Mouse (Mus musculus): Measurements from ENCODE around the gene Opcml.

The Opcml gene

GRCm38 (mm10) chr9:28319021-28319755, 528.6 kb downstream of the Opcml start:
- no peak for DNase-seq (ENCODE audit: low read depth, low spot score)

DNA sequence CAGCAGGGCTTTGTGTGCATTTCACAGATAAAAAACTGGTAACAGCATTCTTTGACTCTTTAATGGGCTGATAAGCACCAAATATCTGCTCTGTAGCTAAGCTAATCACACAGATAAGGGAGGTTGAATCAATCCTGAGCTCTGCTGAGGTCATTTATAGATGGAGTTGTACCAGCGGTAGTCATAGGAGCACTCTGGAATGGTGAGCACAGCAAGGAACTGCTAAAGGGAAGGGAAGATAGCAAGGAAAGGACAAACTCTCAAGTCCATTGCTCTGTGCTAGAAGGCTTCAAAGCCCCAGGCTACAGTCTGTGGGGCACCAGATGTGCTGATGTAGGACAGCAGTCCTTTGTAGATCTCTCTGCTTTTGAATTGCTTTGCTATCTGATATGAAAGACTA, 529.2 kb downstream of the Opcml start:
- DNase-seq (ENCODE audit: low read depth, low spot score) = no peak

DNA sequence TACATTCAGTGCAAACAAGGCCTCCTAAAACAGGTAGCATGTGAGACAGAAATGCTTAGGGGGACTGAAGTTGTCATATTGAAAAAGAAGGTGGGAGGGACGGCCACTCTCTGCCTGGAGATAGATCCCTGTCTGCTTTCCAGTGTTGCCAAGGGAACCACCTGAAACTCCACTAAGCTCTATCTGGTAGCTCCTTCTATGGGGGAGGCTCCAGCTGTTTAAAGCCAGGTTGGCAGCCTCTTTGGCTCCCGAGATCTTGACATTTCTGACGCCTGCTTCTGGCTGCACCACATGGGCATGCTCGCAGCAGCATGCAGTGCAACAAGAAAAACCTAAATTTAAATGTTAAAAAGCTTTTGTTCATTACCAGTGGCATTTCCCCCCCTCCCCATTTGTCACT, 537.4 kb downstream of the Opcml start:
- no peak for DNase-seq (ENCODE audit: low read depth, low spot score)

GRCm38 (mm10) chr9:28328434-28328833, 537.9 kb downstream of the Opcml start:
- no peak for DNase-seq (ENCODE audit: low read depth, low spot score)

GRCm38 (mm10) chr9:28329477-28329876, 538.9 kb downstream of the Opcml start:
- DNase-seq (ENCODE audit: low read depth, low spot score) = no peak

DNA sequence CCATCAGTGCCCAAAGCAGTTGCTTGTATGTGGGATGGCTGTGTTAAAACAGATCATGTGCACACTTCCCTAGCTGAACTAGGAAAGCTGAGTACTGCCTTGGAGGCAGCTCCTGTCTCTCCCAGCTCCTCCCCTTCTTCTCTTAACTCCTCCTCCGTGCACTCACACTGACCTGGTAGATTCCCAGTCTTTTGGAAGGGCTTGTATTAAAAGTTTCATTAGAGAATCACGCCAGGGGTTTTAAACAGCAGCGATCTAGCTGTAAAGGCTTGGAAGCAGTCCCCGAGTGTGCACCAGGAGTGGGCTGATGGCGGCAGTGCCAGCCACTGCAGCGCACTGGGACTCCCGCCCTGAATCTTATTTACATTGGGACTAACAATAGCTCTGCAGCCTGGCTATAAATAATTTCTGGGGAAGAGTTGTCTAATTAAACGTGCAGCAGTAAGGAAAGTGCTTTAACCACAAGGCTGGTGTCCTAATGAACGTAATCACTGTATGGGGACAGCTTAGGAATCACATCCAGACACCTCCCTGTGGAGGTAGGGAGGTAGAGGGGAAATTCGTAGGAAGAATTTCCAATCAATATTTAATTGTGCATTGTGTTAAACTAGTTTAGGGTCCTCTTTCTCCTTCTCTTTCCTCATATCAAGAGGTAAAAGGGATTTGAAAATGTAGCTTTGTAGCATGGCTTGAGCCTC, 546.1 kb downstream of the Opcml start:
- DNase-seq (ENCODE audit: low read depth, low spot score) = no peak

- DNase-seq (ENCODE audit: low read depth, low spot score) = no peak
These were observed 547.3 kb downstream of the Opcml start for GRCm38 (mm10) chr9:28337837-28338236.

- no peak for DNase-seq (ENCODE audit: low read depth, low spot score)
These were observed 564.4 kb downstream of the Opcml start for GRCm38 (mm10) chr9:28354978-28355377.

GRCm38 (mm10) chr9:28357946-28358345, 567.4 kb downstream of the Opcml start:
- no peak for DNase-seq (ENCODE audit: low read depth, low spot score)

GRCm38 (mm10) chr9:28360691-28361090, 570.1 kb downstream of the Opcml start:
- DNase-seq (ENCODE audit: low read depth, low spot score) = no peak

- no peak for DNase-seq (ENCODE audit: low read depth, low spot score)
These were observed 574.0 kb downstream of the Opcml start for GRCm38 (mm10) chr9:28364473-28365159.

- no peak for DNase-seq (ENCODE audit: low read depth, low spot score)
These were observed 574.5 kb downstream of the Opcml start for GRCm38 (mm10) chr9:28365160-28365473.

GRCm38 (mm10) chr9:28386527-28387175, 596.1 kb downstream of the Opcml start:
- DNase-seq (ENCODE audit: low read depth, low spot score) = no peak

DNA sequence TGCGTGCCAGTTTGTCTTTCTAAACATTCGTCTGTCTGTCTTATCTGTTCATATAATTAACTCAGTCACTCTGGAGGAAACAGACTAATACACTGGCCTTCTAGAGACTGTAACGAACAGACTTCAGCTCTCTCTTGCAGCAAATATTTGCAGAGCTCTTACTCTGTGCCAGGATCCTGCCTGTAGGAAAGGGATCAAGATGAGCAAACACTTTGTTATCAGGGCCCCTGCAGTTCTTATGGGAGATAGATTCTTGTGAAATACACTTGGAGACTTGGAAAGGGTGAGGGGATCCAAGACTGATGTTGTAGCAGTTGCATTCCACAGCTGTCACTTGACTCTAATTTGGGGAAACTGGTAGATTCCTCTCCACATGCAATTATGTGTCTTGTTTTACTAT, 604.6 kb downstream of the Opcml start:
- DNase-seq (ENCODE audit: low read depth, low spot score) = no peak

GRCm38 (mm10) chr9:28395638-28396037, 605.1 kb downstream of the Opcml start:
- DNase-seq (ENCODE audit: low read depth, low spot score) = no peak

GRCm38 (mm10) chr9:28402770-28403650, 612.4 kb downstream of the Opcml start:
- no peak for DNase-seq (ENCODE audit: low read depth, low spot score)

- DNase-seq (ENCODE audit: low read depth, low spot score) = no peak
These were observed 613.4 kb downstream of the Opcml start for GRCm38 (mm10) chr9:28403831-28404562.

DNA sequence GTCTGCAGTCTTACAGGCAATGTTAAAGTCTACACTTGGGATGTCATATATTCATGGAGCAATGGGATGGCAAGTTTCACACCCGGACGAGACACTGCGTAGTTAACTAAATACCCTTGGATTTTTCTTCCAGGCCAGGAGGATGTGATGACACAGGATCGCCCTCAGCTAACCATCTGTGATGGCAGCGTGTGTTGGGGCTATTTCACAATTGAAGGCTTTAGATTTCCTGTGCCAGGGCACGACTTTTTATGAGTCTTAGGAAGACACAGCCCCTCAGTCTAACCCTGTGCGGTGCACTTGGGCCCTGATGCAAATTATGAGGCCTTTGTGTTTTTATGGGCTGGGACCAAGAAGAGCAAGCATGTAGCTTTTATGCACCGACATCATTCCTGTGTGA, 614.0 kb downstream of the Opcml start:
- no peak for DNase-seq (ENCODE audit: low read depth, low spot score)

- peak; percentile 1 for DNase-seq (ENCODE audit: low read depth, low spot score)
These were observed 615.2 kb downstream of the Opcml start for GRCm38 (mm10) chr9:28405816-28406215.

GRCm38 (mm10) chr9:28420808-28421207, 630.2 kb downstream of the Opcml start:
- DNase-seq (ENCODE audit: low read depth, low spot score) = no peak

DNA sequence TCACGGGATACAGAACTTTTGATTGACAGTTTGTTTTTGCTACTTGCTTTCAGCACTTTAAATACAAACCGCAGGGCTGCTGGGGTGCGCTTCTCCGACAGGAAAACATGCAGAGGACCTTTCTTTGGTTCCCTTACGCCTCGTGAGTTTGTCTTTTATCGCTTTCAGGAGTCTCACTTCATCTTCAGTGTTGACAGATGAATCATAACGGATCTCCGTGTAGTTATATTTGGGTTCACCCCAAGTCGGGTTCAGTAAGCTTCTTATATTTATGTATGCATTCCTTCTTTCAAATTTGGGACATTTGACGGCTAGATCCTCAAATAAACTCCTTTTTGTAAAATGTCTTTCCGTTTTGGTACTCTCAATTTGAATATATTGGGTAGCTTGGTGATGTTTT, 632.8 kb downstream of the Opcml start:
- DNase-seq (ENCODE audit: low read depth, low spot score) = no peak
